Mouse (Mus musculus): ENCODE data around the gene Xylb. TPM values are rescaled to one million over a fixed set of nuclear protein-coding genes. Genes with fewer than 3 reads are reported as not detected.

Xylb gene
- polyA plus RNA-seq, 1 experiment from 2014 or later, result 2.6 TPM

DNA sequence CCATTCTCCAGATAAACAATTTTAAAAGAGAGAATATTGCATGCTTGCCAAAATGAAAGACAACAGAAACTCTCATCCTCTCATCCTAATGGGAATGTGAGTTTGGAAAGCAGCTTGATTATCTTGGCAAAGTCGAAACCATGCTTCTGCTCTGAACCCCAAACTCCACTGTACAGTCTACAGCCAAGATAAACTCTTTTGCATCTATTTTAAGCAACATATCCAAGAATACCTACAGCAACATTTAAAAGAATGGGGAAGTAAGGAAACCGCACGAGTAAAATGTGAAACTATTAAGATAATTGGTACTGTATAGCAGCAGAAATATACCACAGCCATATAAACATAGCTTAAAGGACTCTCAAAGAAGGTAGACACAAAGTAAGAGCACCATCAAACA is 28.7 kb upstream of the Xylb start:
- Histone ChIP-seq H3K9me3 (no peaks in the 10 kb centered on the region), H3K9ac (no peak overlapping the region), H3K36me3 (no peaks in the 10 kb centered on the region), H3K27me3 (replicated peaks) (no peaks in the 10 kb centered on the region), H3K4me2 (no peak overlapping the region), H3K4me3 (no peak overlapping the region), H3K4me1 (peaks cover 11% of the 10 kb centered on the region), H3K27ac (replicated peaks) (peak overlapping the region; percentile 34; the same call in 1 of the 2 replicates)
- no peak for ATAC-seq (ENCODE audit: extremely low read depth, insufficient number of reproducible peaks, low FRiP score, low TSS enrichment)
- 61% methylated on average over 3 of the region's 3 CpGs for WGBS

DNA sequence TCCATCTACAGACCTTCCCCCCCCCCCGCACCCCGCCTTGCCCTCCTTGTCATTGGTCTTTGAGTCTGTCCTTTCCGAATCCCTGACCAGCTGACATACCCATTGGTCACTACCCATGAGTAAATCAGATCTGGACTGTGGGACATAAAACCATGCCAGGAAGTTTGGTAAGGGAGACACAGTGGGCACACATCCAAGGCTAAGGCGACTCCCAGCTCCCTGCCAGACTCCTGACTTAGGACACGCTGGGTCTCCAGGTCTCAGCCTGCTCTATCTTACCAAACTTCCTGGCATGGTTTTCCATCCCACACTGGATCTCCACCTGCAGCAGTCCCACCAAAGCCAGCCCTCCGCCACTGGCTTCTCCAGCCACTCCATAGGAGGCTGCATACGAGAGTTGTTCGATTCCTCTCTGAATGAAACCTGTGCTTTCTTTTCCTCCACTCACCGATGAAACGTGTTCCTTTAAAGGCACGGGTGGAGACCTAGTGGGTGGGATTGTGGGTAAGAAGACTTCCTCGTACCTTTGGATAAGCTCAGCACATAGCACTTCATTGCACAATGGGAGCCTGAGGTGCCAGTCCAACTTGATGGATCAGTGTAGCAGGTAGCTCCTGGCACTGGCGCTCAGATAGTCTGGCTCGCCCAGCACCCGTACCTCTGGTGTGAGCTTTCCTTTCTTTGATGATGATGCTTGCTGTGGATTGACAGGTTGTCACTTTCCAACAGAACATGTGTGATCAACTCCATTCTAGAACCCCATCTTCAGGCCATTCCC is 26.8 kb upstream of the Xylb start:
- no peak for ATAC-seq (ENCODE audit: extremely low read depth, insufficient number of reproducible peaks, low FRiP score, low TSS enrichment)
- Histone ChIP-seq H3K9me3 (no peaks in the 10 kb centered on the region), H3K36me3 (no peaks in the 10 kb centered on the region), H3K27me3 (replicated peaks) (no peaks in the 10 kb centered on the region), H3K4me2 (no peak overlapping the region), H3K4me3 (no peak overlapping the region), H3K27ac (replicated peaks) (no peak overlapping the region), H3K9ac (no peak overlapping the region), H3K4me1 (peaks cover 13% of the 10 kb centered on the region)
- 81% methylated on average over 15 of the region's 15 CpGs for WGBS

DNA sequence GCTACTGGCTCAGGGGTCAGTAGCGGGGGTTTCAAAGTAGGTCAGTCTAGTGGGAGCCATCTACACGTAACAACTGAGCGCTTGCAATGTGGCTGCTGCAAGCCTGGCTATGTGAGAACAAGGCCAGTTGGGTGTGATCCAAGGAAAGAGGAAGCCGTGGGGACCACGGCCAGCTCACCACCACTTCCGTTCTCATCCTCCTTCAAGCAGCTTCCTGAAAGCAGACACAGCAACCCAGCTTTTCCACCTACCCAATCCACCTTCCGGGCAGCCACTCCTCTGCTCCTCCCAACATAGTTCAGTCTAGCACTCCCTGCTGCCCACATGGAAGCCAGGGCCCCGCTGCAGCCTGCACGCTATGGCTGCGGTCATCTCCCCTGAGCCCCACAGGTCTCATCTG is 22.9 kb upstream of the Xylb start:
- 39% methylated on average over 10 of the region's 10 CpGs for WGBS
- H3K9ac ChIP-seq, result peak overlapping the region; percentile 13; the same call in 1 of the 2 replicates
- H3K4me1 ChIP-seq, result peaks cover 14% of the 10 kb centered on the region
- H3K4me2 ChIP-seq, result peak overlapping the region; percentile 20; the same call in 1 of the 2 replicates
- H3K27ac ChIP-seq (replicated peaks), result 0 out of 2 replicates have a peak overlapping the region, but pooled peaks have one; percentile 22
- no peaks in the 10 kb centered on the region for H3K9me3 ChIP-seq
- H3K36me3 ChIP-seq, result peaks cover 15% of the 10 kb centered on the region
- ATAC-seq (ENCODE audit: extremely low read depth, insufficient number of reproducible peaks, low FRiP score, low TSS enrichment), result no peak
- no peaks in the 10 kb centered on the region for H3K27me3 ChIP-seq (replicated peaks)
- no peak overlapping the region for H3K4me3 ChIP-seq

DNA sequence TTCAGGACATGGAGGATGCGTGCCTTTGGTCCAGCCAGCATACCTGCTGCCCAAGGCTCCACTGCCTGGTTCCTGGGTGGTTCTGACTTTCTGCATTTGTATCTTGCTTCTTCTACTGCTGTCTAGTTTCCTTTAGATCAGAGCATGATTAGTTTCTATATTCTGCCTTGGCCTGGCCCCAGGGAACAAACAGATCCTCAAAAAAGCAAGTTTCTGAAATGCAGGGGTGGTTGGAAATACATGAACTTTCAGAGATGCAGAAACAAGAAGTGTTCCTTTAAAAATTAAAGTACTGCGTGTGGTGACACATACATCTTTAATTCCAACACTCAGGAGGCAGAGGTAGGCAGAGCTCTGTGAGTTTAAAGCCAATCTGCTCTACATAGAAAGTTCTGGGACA is 22.3 kb upstream of the Xylb start:
- no peak overlapping the region for H3K4me2 ChIP-seq
- H3K4me1 ChIP-seq, result peaks cover 16% of the 10 kb centered on the region
- H3K9ac ChIP-seq, result no peak overlapping the region
- no peak overlapping the region for H3K4me3 ChIP-seq
- no peaks in the 10 kb centered on the region for H3K27me3 ChIP-seq (replicated peaks)
- WGBS, result 76% methylated on average over 2 of the region's 2 CpGs
- H3K9me3 ChIP-seq, result no peaks in the 10 kb centered on the region
- no peak for ATAC-seq (ENCODE audit: extremely low read depth, insufficient number of reproducible peaks, low FRiP score, low TSS enrichment)
- 0 out of 2 replicates have a peak overlapping the region, but pooled peaks have one; percentile 22 for H3K27ac ChIP-seq (replicated peaks)
- H3K36me3 ChIP-seq, result peaks cover 15% of the 10 kb centered on the region

DNA sequence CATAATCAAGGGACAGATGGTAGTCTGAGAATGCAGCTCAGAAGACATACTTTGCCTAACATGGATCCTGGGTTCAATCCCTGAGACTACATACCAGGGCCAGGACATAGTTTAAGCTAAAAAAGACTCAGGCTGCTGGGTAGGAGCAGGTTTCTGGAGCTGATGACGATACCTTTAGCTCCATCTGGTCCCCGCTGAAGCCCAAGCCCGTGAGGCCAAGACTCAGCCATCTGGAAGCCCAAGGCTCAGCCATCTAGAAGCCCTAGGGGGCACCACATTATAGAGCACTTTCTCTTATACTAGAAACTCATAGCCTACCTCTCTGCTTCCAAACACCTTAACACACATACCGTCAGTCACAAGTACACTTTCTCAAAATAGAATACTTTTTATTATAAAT is 21.6 kb upstream of the Xylb start:
- H3K4me3 ChIP-seq, result no peak overlapping the region
- H3K27ac ChIP-seq (replicated peaks), result no peak overlapping the region
- no peaks in the 10 kb centered on the region for H3K9me3 ChIP-seq
- H3K36me3 ChIP-seq, result peaks cover 15% of the 10 kb centered on the region
- H3K27me3 ChIP-seq (replicated peaks), result no peaks in the 10 kb centered on the region
- peaks cover 23% of the 10 kb centered on the region for H3K4me1 ChIP-seq
- 77% methylated on average over 4 of the region's 4 CpGs for WGBS
- ATAC-seq (ENCODE audit: extremely low read depth, insufficient number of reproducible peaks, low FRiP score, low TSS enrichment), result no peak
- no peak overlapping the region for H3K4me2 ChIP-seq
- H3K9ac ChIP-seq, result no peak overlapping the region

DNA sequence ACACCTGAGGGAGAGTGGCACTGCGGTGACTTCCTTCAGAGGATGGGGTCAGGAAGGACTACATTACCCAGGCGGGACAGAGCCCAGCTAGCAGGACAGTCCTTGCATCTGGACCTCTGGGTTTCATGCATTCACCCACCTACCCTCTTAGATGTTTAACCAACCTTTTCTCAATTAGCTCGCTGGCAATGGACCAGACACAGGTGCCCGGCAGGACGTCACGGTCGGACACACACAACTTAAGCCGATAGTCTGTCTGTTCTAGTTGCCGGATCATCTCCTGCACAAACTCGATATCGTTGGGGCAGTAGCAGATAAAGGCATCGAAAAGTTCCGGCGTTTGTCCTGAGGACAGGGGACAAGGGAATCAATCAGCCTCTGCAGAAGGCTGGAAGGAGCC is 19.3 kb upstream of the Xylb start:
- no peak overlapping the region for H3K27ac ChIP-seq (replicated peaks)
- H3K9ac ChIP-seq, result no peak overlapping the region
- H3K27me3 ChIP-seq (replicated peaks), result no peaks in the 10 kb centered on the region
- H3K9me3 ChIP-seq, result no peaks in the 10 kb centered on the region
- ATAC-seq (ENCODE audit: extremely low read depth, insufficient number of reproducible peaks, low FRiP score, low TSS enrichment), result no peak
- peaks cover 16% of the 10 kb centered on the region for H3K36me3 ChIP-seq
- no peak overlapping the region for H3K4me2 ChIP-seq
- H3K4me3 ChIP-seq, result no peak overlapping the region
- peaks cover 34% of the 10 kb centered on the region for H3K4me1 ChIP-seq
- WGBS, result 88% methylated on average over 14 of the region's 14 CpGs

DNA sequence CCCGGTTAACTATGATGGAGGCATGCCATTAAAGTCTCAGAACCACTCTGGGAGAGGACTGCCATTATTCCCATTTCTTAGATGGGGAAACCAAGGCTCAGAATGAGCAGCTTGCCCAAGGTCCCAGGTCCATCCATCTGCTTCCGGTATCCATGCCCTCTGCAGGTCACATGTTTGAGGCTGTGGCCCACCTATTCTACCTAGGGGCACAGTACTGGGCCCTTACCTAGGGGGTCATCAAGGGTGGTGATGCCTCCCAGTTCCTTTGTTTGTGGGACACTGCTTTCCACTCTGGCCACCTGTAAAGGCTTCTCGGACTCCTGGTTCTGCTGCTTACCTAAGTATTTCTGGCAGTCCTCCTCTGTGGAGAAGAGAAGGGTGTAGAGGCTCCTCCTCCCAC is 18.8 kb upstream of the Xylb start:
- WGBS, result 82% methylated on average over 3 of the region's 3 CpGs
- Histone ChIP-seq H3K27me3 (replicated peaks) (no peaks in the 10 kb centered on the region), H3K9ac (no peak overlapping the region), H3K9me3 (no peaks in the 10 kb centered on the region), H3K27ac (replicated peaks) (no peak overlapping the region), H3K4me1 (peaks cover 37% of the 10 kb centered on the region), H3K36me3 (peaks cover 21% of the 10 kb centered on the region), H3K4me3 (no peak overlapping the region), H3K4me2 (no peak overlapping the region)
- no peak for ATAC-seq (ENCODE audit: extremely low read depth, insufficient number of reproducible peaks, low FRiP score, low TSS enrichment)

DNA sequence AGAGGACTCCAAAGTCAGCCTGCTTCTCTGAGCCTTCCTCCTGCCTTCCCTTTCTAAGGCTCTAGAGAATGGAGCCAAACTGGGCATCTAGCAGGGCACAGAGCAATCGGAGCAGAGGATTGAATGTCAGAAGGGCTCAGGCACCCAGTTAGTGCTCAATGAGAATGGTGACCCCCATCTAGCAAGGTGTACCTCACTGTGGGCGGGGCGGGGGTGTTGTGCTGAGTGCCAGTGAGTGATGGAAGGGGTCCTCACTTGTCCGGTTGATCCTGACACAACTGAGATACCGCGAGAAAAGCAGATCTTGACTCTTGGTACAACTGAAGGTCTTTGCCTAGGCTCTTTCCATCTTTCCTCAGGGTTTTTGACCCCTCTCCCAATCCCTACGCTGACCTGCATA is 18.1 kb upstream of the Xylb start:
- peaks cover 34% of the 10 kb centered on the region for H3K4me1 ChIP-seq
- peaks cover 29% of the 10 kb centered on the region for H3K36me3 ChIP-seq
- peak overlapping the region; percentile 88 for H3K9ac ChIP-seq
- peak overlapping the region; percentile 88 for H3K4me3 ChIP-seq
- H3K9me3 ChIP-seq, result no peaks in the 10 kb centered on the region
- ATAC-seq (ENCODE audit: extremely low read depth, insufficient number of reproducible peaks, low FRiP score, low TSS enrichment), result no peak
- H3K4me2 ChIP-seq, result peak overlapping the region; percentile 87
- H3K27me3 ChIP-seq (replicated peaks), result no peaks in the 10 kb centered on the region
- no peak overlapping the region; the same call in 1 of the 2 replicates for H3K27ac ChIP-seq (replicated peaks)
- 50% methylated on average over 7 of the region's 7 CpGs for WGBS

DNA sequence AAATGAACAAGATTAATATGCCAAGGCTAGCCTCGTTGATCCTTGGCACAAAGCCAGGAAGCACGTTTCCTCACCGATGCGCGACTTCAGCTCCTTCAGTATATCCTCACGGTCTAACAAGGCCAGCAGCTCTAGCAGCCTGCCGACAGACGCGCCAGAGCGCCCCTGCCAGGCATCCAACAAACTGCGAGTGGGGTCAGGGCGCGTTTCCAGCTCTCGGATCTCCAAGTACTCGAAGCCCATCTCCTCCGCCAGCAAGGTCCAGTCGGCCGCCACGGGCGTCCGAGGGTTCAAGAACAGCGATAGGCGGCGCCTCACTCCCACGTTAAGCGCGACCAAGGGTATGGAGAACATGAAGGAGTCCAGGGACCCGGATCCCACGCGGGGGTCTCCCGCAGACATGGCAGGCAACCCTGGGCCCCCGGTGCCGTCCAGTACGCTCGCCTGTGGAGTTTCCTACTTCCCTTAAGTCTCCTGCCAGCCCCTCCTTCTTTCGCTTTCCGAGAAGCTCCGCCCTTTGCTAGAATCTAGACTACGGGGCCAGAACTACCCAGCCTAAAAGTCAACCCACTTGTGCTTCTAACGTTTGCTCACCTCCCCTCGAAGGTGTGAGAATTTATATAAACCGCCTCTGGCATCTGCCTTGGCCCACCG is 17.5 kb upstream of the Xylb start, which contains the start of gene Acaa1a:
Gene Acaa1a, plus strand, starts transcription at position 119 of the 654 bp plus-strand sequence.
- ATAC-seq (ENCODE audit: extremely low read depth, insufficient number of reproducible peaks, low FRiP score, low TSS enrichment), result no peak
- Histone ChIP-seq H3K9me3 (no peaks in the 10 kb centered on the region), H3K27me3 (replicated peaks) (no peaks in the 10 kb centered on the region)

DNA sequence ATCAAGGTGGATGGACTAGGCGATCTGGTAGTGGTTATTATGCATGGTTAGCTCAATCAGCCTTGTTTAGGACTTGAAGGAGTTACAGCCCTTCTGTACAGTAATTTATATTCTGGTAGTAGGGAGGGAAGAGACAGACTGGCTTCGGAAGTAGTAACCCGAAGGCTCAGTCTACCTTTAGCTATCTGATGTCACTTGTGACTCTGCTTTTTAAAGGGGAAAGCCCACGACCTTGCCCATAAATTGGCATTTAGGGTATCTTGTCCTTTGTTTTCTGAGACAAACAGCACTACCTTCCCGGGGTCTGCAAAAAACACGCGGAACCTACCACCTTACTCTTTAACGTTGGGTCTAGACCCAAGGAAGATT is 17.0 kb upstream of the Xylb start:
- 5% methylated on average over 8 of the region's 8 CpGs for WGBS
- Histone ChIP-seq H3K9ac (peak overlapping the region; percentile 88), H3K4me3 (peak overlapping the region; percentile 88), H3K4me2 (peak overlapping the region; percentile 87), H3K27ac (replicated peaks) (peak overlapping the region; percentile 94), H3K27me3 (replicated peaks) (no peaks in the 10 kb centered on the region), H3K4me1 (peaks cover 27% of the 10 kb centered on the region), H3K36me3 (peaks cover 40% of the 10 kb centered on the region), H3K9me3 (no peaks in the 10 kb centered on the region)
- ATAC-seq (ENCODE audit: extremely low read depth, insufficient number of reproducible peaks, low FRiP score, low TSS enrichment), result no peak

More for the DNA sequence above, 17.5 kb upstream of the Xylb start, which contains the start of gene Acaa1a:
- peak within 1 kb of the TSS; percentile 88 for H3K4me3 ChIP-seq
- H3K4me1 ChIP-seq, result peaks cover 28% of the 10 kb centered on the region
- H3K4me2 ChIP-seq, result peak within 1 kb of the TSS; percentile 87
- peaks cover 35% of the 10 kb centered on the region for H3K36me3 ChIP-seq
- peak within 1 kb of the TSS; percentile 94 for H3K27ac ChIP-seq (replicated peaks)
- 2% methylated on average over 43 of the region's 43 CpGs for WGBS
- H3K9ac ChIP-seq, result peak within 1 kb of the TSS; percentile 88

DNA sequence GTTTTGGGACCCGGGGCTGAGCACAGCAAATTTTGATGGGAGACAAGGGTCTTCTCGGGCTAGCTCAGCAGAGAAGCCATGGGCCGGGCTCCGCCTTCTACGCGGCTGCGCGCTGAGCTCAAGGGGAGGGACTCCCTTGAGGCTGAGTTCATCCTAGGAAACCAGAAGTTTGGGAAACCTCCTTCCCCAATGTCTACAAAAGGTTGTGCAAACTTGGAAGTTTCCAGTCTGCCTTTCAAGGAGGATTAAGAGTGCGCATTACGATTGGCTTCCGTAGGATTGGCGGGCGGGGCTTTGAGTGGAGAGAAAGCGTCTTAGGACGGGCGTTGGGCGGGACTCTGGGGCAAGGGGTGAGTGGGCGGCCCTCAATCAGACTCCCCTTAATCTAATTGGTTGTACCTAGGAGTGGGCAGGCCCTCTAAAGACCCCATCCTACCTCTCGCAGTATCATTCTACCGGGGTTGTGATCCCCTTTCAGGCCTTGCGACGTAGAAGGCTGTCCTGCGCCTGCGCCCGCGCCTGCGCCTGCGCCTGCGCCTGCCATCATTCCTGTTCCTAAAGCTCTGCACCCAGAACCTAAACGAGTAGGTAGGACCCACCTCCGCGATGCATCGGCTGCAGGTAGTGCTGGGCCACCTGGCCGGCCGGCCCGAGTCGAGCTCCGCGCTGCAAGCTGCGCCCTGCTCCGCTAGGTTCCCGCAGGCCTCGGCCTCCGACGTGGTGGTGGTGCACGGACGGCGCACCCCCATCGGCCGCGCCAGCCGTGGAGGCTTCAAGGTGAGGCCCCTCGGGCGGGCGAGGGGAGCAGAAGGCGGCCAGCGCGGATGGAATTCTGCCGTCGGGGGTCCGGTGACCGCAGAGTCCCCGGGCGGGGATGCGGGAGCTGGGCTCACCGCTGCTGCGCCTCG is 16.0 kb upstream of the Xylb start, which contains the start of gene Myd88:
Gene Myd88, minus strand, starts transcription at position 503 of the 908 bp plus-strand sequence.
- Histone ChIP-seq H3K27me3 (replicated peaks) (no peaks in the 10 kb centered on the region), H3K4me2 (peak within 1 kb of the TSS; percentile 87), H3K27ac (replicated peaks) (peak within 1 kb of the TSS; percentile 94), H3K4me1 (peaks cover 27% of the 10 kb centered on the region), H3K9ac (peak within 1 kb of the TSS; percentile 94), H3K36me3 (peaks cover 47% of the 10 kb centered on the region), H3K9me3 (no peaks in the 10 kb centered on the region), H3K4me3 (peak within 1 kb of the TSS; percentile 88)
- peak; percentile 96 for ATAC-seq (ENCODE audit: extremely low read depth, insufficient number of reproducible peaks, low FRiP score, low TSS enrichment)
- WGBS, result under 1% methylated on average over 68 of the region's 68 CpGs

Data from heart, embryonic 13.5 days (tissue).